Mouse (Mus musculus): ENCODE data around the gene Ppp1r9b.

DNA sequence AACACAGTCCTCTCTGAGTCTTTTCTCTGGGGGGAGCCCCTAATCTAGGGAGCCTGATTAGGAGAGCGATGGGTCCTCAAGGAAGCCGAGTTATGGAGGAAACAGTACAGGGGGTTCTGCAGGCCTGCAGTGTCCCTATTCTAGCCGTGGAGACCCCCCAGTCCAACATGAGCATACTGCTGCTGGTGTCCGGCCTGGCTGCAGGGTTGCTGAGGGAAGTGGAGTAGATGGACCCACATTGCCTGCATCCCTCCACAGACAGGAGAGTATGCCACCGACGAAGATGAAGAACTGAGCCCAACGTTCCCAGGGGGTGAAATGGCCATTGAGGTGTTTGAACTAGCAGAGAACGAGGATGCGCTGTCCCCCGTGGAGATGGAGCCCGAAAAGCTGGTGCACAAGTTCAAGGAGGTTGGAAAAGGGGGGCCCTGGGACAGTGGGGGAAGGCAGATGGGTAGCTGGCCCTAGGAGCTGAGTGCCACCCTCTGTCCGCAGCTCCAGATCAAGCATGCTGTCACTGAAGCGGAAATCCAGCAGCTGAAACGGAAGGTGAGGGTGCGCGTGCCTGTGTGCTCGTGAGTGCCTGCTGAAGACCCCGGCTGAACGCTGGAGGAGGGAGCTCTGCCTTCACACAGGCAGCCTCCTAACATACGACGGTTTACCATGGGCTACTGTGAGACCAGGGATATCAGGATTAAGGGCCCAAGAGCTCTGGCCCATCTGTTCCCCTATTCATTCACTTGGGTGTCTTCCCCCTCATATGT is 10.9 kb downstream of the Ppp1r9b start:
- TF ChIP-seq CTCF (conservative IDR thresholded peaks at IDR 0.05; ENCODE audit: low read length) (no peak), POU5F1 (IDR thresholded peaks at IDR 0.05; ENCODE audit: borderline replicate concordance, low read length) (no peak)

Data from E14TG2a.4 (cell line).